28 mouse cellular contexts compared by ENCODE assay signal in genomic region chr4:54858604-54859003, GRCm38 (mm10).
"Had no signal": no experiment of that assay in that cellular context is flagged by ENCODE, and none has a peak within 500 bp of the region (broad histone marks: within the 10 kb centered on the region; RNA-seq: fewer than 3 reads in every experiment).

No protein-coding gene starts in this region.

- H3K9ac ChIP-seq: embryonic facial prominence, embryonic 12.5 days; embryonic facial prominence, embryonic 13.5 days; embryonic facial prominence, embryonic 15.5 days; forebrain, embryonic 12.5 days; forebrain, embryonic 13.5 days; forebrain, embryonic 15.5 days; forebrain, postnatal 0 days had no signal

- H3K4me1 ChIP-seq: embryonic facial prominence, embryonic 10.5 days; embryonic facial prominence, embryonic 12.5 days; embryonic facial prominence, embryonic 13.5 days; embryonic facial prominence, embryonic 15.5 days; forebrain, embryonic 10.5 days; forebrain, embryonic 12.5 days; forebrain, embryonic 13.5 days; forebrain, embryonic 15.5 days had no signal

- ATAC-seq: forebrain, embryonic 13.5 days; forebrain, embryonic 14.5 days; forebrain, embryonic 15.5 days; forebrain, embryonic 16.5 days; forebrain, postnatal 0 days had no signal

- H3K36me3 ChIP-seq: embryonic facial prominence, embryonic 10.5 days; embryonic facial prominence, embryonic 12.5 days; embryonic facial prominence, embryonic 13.5 days; embryonic facial prominence, embryonic 15.5 days; forebrain, embryonic 10.5 days; forebrain, embryonic 12.5 days; forebrain, embryonic 15.5 days had no signal

- H3K9me3 ChIP-seq: embryonic facial prominence, embryonic 10.5 days; embryonic facial prominence, embryonic 12.5 days; embryonic facial prominence, embryonic 13.5 days; embryonic facial prominence, embryonic 15.5 days; forebrain, embryonic 10.5 days; forebrain, embryonic 12.5 days; forebrain, embryonic 13.5 days; forebrain, embryonic 15.5 days had no signal

- H3K4me3 ChIP-seq: embryonic facial prominence, embryonic 10.5 days; embryonic facial prominence, embryonic 12.5 days; embryonic facial prominence, embryonic 13.5 days; embryonic facial prominence, embryonic 15.5 days; erythroblast, embryonic 14.5 days; forebrain, embryonic 10.5 days; forebrain, embryonic 12.5 days; forebrain, embryonic 13.5 days; forebrain, embryonic 15.5 days; gastrocnemius, adult 2 months; heart, adult 2 months had no signal

- H3K4me2 ChIP-seq: embryonic facial prominence, embryonic 12.5 days; embryonic facial prominence, embryonic 13.5 days; embryonic facial prominence, embryonic 15.5 days; forebrain, embryonic 12.5 days; forebrain, embryonic 13.5 days; forebrain, embryonic 15.5 days had no signal

- H3K27me3 ChIP-seq: embryonic facial prominence, embryonic 12.5 days; embryonic facial prominence, embryonic 13.5 days; embryonic facial prominence, embryonic 15.5 days; forebrain, embryonic 12.5 days; forebrain, embryonic 13.5 days; forebrain, embryonic 15.5 days had no signal

- DNase-seq: cerebellum, adult 2 months; cerebellum, adult 8-10 months; cerebellum, adult 9-10 months; cerebellum, adult 9-11 months; cerebellum, postnatal 10 days; cerebellum, postnatal 14 days; cerebellum, postnatal 25 days; cerebellum, postnatal 36 days; embryo, embryonic 11 days; forebrain, postnatal 0 days; gastrocnemius, adult 2 months; gastrocnemius, postnatal 10 days; gastrocnemius, postnatal 14 days; gastrocnemius, postnatal 25 days; gastrocnemius, postnatal 36 days; heart, adult 18-20 months; heart, adult 2 months had no signal

- H3K27ac ChIP-seq: embryonic facial prominence, embryonic 10.5 days; embryonic facial prominence, embryonic 12.5 days; embryonic facial prominence, embryonic 13.5 days; embryonic facial prominence, embryonic 15.5 days; forebrain, embryonic 10.5 days; forebrain, embryonic 12.5 days; forebrain, embryonic 13.5 days; forebrain, embryonic 15.5 days; gastrocnemius, adult 2 months; heart, adult 2 months had no signal
